Mouse (Mus musculus): ENCODE results near the gene Prph2. TPM values are rescaled to one million over a fixed set of nuclear protein-coding genes. Genes with fewer than 3 reads are reported as not detected.

The Prph2 gene
- polyA plus RNA-seq, 1 experiment from 2014 or later: not detected

Other genes with a start within 250 kb of the Prph2 start
- gene Rrp36, start 236.1 kb upstream of the Prph2 start, polyA plus RNA-seq (2015; fragmentation: Nextera tagmentation; extraction: Ambion mirVana): 63.9 and 65.4 TPM in 2 replicates
- gene Mea1, start 231.7 kb upstream of the Prph2 start, polyA plus RNA-seq (2015; fragmentation: Nextera tagmentation; extraction: Ambion mirVana): 146 and 147 TPM in 2 replicates
- gene Klhdc3, start 229.5 kb upstream of the Prph2 start, polyA plus RNA-seq (2015; fragmentation: Nextera tagmentation; extraction: Ambion mirVana): 119 and 131 TPM in 2 replicates
- 96.7 and 105 TPM in 2 replicates for gene Ppp2r5d, start 205.3 kb upstream of the Prph2 start, polyA plus RNA-seq (2015; fragmentation: Nextera tagmentation; extraction: Ambion mirVana)
- 25.6 and 28.5 TPM in 2 replicates for gene Pex6, start 199.0 kb upstream of the Prph2 start, polyA plus RNA-seq (2015; fragmentation: Nextera tagmentation; extraction: Ambion mirVana)
- gene Gnmt, start 181.3 kb upstream of the Prph2 start, polyA plus RNA-seq (2015; fragmentation: Nextera tagmentation; extraction: Ambion mirVana): 1.5 and 2.8 TPM in 2 replicates
- gene Cnpy3, start 158.2 kb upstream of the Prph2 start, polyA plus RNA-seq (2015; fragmentation: Nextera tagmentation; extraction: Ambion mirVana): 79.3 and 83.5 TPM in 2 replicates
- 0.33 and 0.64 TPM in 2 replicates for gene Ptcra, start 146.7 kb upstream of the Prph2 start, polyA plus RNA-seq (2015; fragmentation: Nextera tagmentation; extraction: Ambion mirVana)
- gene 2310039H08Rik, start 137.8 kb upstream of the Prph2 start, polyA plus RNA-seq (2015; fragmentation: Nextera tagmentation; extraction: Ambion mirVana): 75.6 and 80.0 TPM in 2 replicates
- 179 and 189 TPM in 2 replicates for gene Rpl7l1, start 127.8 kb upstream of the Prph2 start, polyA plus RNA-seq (2015; fragmentation: Nextera tagmentation; extraction: Ambion mirVana)
- gene Bicral, start 52.0 kb upstream of the Prph2 start, polyA plus RNA-seq (2015; fragmentation: Nextera tagmentation; extraction: Ambion mirVana): 4.2 and 4.9 TPM in 2 replicates
- 59.3 and 59.7 TPM in 2 replicates for gene Tbcc, start 19.8 kb upstream of the Prph2 start, polyA plus RNA-seq (2015; fragmentation: Nextera tagmentation; extraction: Ambion mirVana)
- gene Ubr2, start 100.1 kb downstream of the Prph2 start, polyA plus RNA-seq (2015; fragmentation: Nextera tagmentation; extraction: Ambion mirVana): 18.9 and 21.7 TPM in 2 replicates